Mouse (Mus musculus) macrophage (primary cell): Measurements from ENCODE around the gene Adam1a. TPM values are rescaled to one million over a fixed set of nuclear protein-coding genes. Genes with fewer than 3 reads are reported as not detected.

Experiments
- H3K27ac ChIP-seq: fragments of 350-480 bp; formaldehyde crosslinking; 2 replicates; pipeline ENCODE4 v1.9.0; 2021
- H3K36me3 ChIP-seq: fragments of 350-480 bp; formaldehyde crosslinking; 2 replicates; pipeline ENCODE4 v1.9.0; 2021; ENCODE audit errors: inconsistent target
- H3K4me3 ChIP-seq: fragments of 350-480 bp; formaldehyde crosslinking; 2 replicates; pipeline ENCODE4 v1.9.0; 2021; ENCODE audit errors: inconsistent target
- H3K79me2 ChIP-seq: fragments of 350-480 bp; formaldehyde crosslinking; 2 replicates; pipeline ENCODE4 v1.9.0; 2021; ENCODE audit errors: inconsistent target
- WGBS: methylation state at CpG from one replicate; pipeline ENCODE4 v1.1.7; 2026; ENCODE audit warnings: inconsistent platforms; ENCODE audit not compliant: missing documents; 5-methylcytosine and 5-hydroxymethylcytosine counted together
- polyA plus RNA-seq: library from polyadenylated mRNA; stranded (reverse); fragments of 250-400 nt; gene quantifications from 3 replicates; pipeline ENCODE4 v1.2.4, GENCODE M21; 2018; ENCODE audit warnings: inconsistent platforms

Adam1a gene
- polyA plus RNA-seq, 1 experiment from 2014 or later, result 0.40 TPM

DNA sequence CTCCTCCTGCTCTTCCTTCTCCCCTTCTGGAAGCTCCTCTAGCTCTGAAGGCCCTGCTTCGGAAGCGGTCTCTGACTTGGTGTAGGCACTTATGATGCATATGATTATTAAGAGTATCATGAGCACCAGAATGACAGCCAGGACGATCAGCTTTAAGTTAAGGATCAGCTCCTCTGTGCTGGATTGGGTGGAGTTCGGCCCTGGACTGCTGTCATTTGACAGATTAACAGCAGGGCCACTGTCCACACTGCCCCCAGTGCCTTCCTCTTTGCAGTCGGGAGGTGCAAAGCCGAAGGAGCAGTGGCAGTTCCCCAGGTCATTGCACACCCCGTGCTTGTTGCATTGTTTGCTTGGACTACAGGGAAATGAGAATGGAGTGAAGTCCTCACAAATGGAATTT lies 44.6 kb downstream of the Adam1a start:
- 21% methylated on average over 7 of the region's 7 CpGs for WGBS
- Histone ChIP-seq H3K79me2 (no peaks in the 10 kb centered on the region), H3K36me3 (no peaks in the 10 kb centered on the region), H3K27ac (0 out of 2 replicates have a peak overlapping the region, but pooled peaks have one; percentile 13), H3K4me3 (no peak overlapping the region)

DNA sequence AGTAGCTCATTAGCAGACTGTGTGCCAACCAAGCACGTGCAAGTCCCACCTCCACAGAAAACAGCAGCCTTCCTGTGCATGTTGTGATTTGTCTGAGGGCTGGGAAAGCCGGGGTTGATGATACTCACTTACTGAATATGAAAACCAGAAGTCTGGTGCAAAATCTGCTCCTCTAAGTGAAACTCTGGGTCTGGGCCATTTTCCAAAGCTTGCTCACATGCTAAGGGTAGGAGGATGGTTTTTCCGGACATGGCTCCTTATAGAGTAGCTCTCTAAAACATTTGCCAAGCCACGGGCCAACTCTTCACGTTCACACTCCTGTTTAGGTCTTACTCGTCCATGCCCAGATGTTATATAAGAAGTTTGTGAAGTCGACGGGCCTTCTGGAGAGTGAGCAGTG lies 52.0 kb downstream of the Adam1a start:
- Histone ChIP-seq H3K27ac (no peak overlapping the region), H3K79me2 (no peaks in the 10 kb centered on the region), H3K36me3 (no peaks in the 10 kb centered on the region), H3K4me3 (no peak overlapping the region)
- 79% methylated on average over 8 of the region's 8 CpGs for WGBS

DNA sequence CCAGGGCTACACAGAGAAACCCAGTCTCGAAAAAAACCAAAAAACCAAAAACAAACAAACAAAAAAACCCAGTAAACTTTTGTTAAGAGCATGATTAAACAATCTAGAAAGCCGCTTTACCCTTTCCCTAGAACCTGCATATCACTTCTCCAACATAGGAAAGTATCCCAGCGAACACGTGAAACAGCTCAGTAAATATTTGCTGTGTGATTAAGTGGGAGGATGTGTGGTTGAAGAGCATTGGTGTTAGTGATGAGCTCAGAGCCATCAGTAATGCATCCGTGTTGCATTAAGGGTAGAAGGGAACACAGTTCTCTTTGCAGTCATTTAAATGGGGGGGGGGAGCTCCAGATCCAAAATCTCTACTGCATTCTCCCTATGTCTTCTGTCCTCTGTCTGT lies 60.5 kb downstream of the Adam1a start:
- Histone ChIP-seq H3K36me3 (no peaks in the 10 kb centered on the region), H3K4me3 (no peak overlapping the region), H3K79me2 (no peaks in the 10 kb centered on the region), H3K27ac (no peak overlapping the region)
- WGBS, result 85% methylated on average over 5 of the region's 5 CpGs

DNA sequence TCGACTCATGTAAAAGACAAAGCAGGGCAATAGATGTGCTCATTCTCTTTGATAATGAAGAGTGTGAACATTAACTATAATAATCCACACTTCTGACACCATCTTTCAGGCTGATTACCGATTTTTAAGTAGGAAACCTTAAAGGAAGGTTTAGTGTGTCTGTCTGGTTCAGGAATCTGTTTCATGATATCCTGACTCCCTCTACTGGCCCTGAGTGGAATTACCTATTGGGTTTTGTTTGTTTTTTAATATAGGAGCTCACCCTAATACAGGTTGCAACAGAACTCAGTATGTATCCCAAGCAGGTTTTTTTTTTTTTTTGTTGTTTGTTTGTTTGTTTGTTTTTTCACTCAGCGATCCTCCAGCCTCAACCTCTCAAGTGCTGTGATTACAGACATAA lies 67.6 kb downstream of the Adam1a start:
- WGBS, result 33% methylated on average over 3 of the region's 3 CpGs
- Histone ChIP-seq H3K27ac (no peak overlapping the region), H3K36me3 (no peaks in the 10 kb centered on the region), H3K79me2 (no peaks in the 10 kb centered on the region), H3K4me3 (no peak overlapping the region)

DNA sequence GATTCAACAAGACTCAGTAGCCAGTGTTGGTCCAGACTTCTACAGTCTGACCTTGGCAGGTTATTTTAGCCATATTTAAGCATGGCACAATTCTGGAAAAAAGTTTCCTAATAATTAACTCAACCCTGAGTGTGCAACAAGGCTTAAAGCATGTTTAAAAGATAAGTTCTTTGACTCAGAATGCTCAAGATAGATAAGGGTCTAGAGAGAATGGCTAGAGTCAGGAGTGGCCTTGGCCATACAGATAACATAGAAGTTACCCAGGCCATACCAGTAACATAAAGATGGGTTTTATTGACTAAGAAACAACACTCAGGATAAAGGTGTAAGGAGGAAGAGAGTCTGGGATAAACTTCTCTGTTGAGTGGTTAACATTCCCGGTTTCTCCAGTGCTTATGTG lies 69.2 kb downstream of the Adam1a start:
- H3K27ac ChIP-seq, result no peak overlapping the region
- no peaks in the 10 kb centered on the region for H3K79me2 ChIP-seq
- 100% methylated on average over 1 of the region's 1 CpGs for WGBS
- H3K36me3 ChIP-seq, result no peaks in the 10 kb centered on the region
- H3K4me3 ChIP-seq, result no peak overlapping the region

DNA sequence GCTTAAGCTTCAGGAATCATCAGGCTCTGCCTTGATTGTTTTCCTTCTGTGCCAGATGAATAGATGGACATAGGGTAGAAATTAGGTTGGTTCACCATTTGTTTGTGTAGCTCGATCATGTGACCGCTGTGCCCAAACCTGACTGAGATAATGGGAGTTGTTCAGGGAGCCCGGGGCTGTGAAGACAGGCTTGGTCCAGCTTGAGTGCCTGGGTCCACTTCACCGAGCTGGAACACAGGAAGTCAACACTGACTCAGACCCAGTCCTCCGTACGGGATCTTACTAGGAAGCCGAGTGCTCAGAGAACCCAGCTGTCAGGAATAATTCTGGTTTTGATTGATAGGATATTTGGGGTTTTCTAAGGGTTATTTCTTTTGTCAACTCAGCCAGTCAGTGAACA lies 70.7 kb downstream of the Adam1a start:
- Histone ChIP-seq H3K27ac (no peak overlapping the region), H3K79me2 (no peaks in the 10 kb centered on the region), H3K36me3 (no peaks in the 10 kb centered on the region), H3K4me3 (no peak overlapping the region)
- 90% methylated on average over 6 of the region's 7 CpGs for WGBS

DNA sequence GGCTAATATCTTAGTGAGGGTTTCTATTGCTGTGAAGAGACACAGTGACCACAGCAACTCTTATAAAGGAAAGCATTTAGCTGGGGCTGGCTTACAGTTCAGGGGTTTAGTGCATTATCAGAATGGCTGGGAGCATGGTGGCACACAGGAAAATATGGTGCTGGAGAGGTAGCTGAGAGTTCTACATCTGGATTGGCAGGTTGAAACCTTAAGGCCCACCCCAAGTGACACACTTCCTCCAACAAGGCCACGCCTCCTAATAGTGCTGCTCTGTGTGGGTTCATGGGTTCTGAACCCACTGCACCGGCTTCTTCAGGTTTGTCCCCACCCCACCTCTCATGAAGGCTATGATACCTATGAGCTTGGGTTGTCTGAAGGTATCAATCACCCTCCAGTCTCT lies 72.9 kb downstream of the Adam1a start:
- 78% methylated on average over 2 of the region's 2 CpGs for WGBS
- Histone ChIP-seq H3K36me3 (no peaks in the 10 kb centered on the region), H3K27ac (no peak overlapping the region), H3K79me2 (no peaks in the 10 kb centered on the region), H3K4me3 (no peak overlapping the region)

DNA sequence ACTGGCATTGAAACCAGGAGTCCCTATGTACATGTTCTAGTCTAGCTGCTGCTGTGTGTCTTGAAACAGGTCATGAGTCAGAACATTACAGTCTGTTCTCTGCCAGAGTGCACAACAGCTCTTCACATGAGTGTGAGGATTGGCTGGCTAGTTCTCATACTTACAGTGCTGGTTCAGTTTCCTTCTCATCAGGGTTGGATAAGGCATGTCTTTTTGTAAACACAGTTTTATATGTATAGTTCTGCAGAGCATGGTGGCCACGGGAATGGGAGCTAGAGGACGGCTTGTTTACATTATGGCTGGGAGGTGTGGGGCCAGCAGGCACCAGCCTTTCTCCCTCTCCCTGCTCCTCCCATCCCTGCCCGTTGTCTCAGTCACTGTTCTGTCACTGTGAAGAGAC lies 75.7 kb downstream of the Adam1a start:
- no peaks in the 10 kb centered on the region for H3K36me3 ChIP-seq
- no peak overlapping the region for H3K4me3 ChIP-seq
- H3K27ac ChIP-seq, result no peak overlapping the region
- 71% methylated on average over 3 of the region's 3 CpGs for WGBS
- no peaks in the 10 kb centered on the region for H3K79me2 ChIP-seq

Other genes starting within 250 kb of the Adam1a start
- gene Trafd1, start 159.8 kb downstream of the Adam1a start, polyA plus RNA-seq, result 97.3 to 304 TPM (median 148 TPM) in 3 replicates
- gene Naa25, start 147.5 kb downstream of the Adam1a start, polyA plus RNA-seq, result 15.3 to 23.7 TPM (median 17.0 TPM) in 3 replicates
- gene Tmem116, start 93.6 kb downstream of the Adam1a start, polyA plus RNA-seq, result 0.81 to 1.9 TPM (median 1.5 TPM) in 3 replicates
- gene Erp29, start 93.0 kb downstream of the Adam1a start, polyA plus RNA-seq, result 327 to 388 TPM (median 342 TPM) in 3 replicates
- gene Adam1b, start 42.0 kb downstream of the Adam1a start, polyA plus RNA-seq, result not detected in 3 replicates
- 0.11 to 0.26 TPM in 2 of 3 replicates, not detected in the other for gene Gm42878, start within 50 bp of the Adam1a start, polyA plus RNA-seq
- gene Mapkapk5, start 423 bp upstream of the Adam1a start, polyA plus RNA-seq, result 51.6 to 103 TPM (median 67.2 TPM) in 3 replicates
- gene Aldh2, start 48.3 kb upstream of the Adam1a start, polyA plus RNA-seq, result 566 to 1,134 TPM (median 980 TPM) in 3 replicates
- 6.2 to 10.9 TPM (median 7.4 TPM) in 3 replicates for gene Acad12, start 73.5 kb upstream of the Adam1a start, polyA plus RNA-seq
- gene Acad10, start 115.0 kb upstream of the Adam1a start, polyA plus RNA-seq, result 1.7 to 4.4 TPM (median 2.5 TPM) in 3 replicates
- gene Brap, start 115.1 kb upstream of the Adam1a start, polyA plus RNA-seq, result 32.4 to 40.7 TPM (median 36.5 TPM) in 3 replicates
- gene Atxn2, start 165.9 kb upstream of the Adam1a start, polyA plus RNA-seq, result 45.1 to 115 TPM (median 51.4 TPM) in 3 replicates